Mouse (Mus musculus): Measurements from ENCODE around the gene Aldh3b3. TPM values are rescaled to one million over a fixed set of nuclear protein-coding genes. Genes with fewer than 3 reads are reported as not detected.
A peak's percentile ranks its signal among the peaks of the same experiment; 100 is the strongest.

Aldh3b3 gene
- polyA plus RNA-seq, 1 experiment = 1.2 TPM

DNA sequence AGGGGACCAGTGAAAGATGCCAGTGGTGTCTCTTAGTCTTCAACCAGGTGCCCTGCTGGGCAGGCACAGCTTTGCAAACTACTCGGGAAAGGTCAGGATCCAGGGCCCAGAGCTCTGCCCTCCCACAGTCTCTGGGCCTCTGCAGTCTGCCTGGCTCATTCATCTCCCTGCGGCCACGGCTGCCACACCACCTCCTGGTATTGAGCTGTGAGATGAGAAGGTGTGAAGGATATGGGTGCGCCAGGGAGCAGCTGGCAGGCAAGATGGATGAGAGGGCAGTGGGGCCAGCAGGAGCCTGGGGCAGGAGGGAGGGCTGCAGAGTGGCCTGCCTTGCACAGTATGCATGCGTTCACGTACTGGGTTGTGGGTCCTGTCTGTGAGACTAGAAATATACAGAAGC is 32.4 kb downstream of the Aldh3b3 start:
- no peak overlapping the region for H3ac ChIP-seq (ENCODE audit: control insufficient read depth, insufficient read length)
- no peak overlapping the region for H3K4me3 ChIP-seq
- no peaks in the 10 kb centered on the region for H3K79me2 ChIP-seq (ENCODE audit: control insufficient read depth, insufficient read depth)
- H3K27me3 ChIP-seq (ENCODE audit: control insufficient read depth, insufficient read depth, insufficient read length) = peaks cover 28% of the 10 kb centered on the region
- H3K36me3 ChIP-seq (ENCODE audit: control insufficient read depth, insufficient read depth) = no peaks in the 10 kb centered on the region
- no peak for TF ChIP-seq TCF12 (IDR thresholded peaks at IDR 0.05; ENCODE audit: insufficient read depth, poor library complexity, severe bottlenecking)
- TF ChIP-seq E2F4 (IDR thresholded peaks at IDR 0.05; ENCODE audit: insufficient read depth) = no peak
- peak in 1 of 3 experiments; percentile 34 for TF ChIP-seq MYOG (IDR thresholded peaks at IDR 0.05; ENCODE audit: control insufficient read depth in 1 of 3, insufficient read depth in 1 of 3, insufficient read length in 2 of 3, low read depth in 2 of 3)
- peak in 1 of 3 experiments; percentile 60 for TF ChIP-seq MYOD1 (IDR thresholded peaks at IDR 0.05; ENCODE audit: control insufficient read depth in 1 of 3, insufficient read length in 2 of 3, low read depth in 2 of 3)
- no peak for TF ChIP-seq POLR2A (IDR thresholded peaks at IDR 0.05; ENCODE audit: insufficient read length, low read depth)
- no peak overlapping the region for H3K4me2 ChIP-seq (ENCODE audit: low read depth)

DNA sequence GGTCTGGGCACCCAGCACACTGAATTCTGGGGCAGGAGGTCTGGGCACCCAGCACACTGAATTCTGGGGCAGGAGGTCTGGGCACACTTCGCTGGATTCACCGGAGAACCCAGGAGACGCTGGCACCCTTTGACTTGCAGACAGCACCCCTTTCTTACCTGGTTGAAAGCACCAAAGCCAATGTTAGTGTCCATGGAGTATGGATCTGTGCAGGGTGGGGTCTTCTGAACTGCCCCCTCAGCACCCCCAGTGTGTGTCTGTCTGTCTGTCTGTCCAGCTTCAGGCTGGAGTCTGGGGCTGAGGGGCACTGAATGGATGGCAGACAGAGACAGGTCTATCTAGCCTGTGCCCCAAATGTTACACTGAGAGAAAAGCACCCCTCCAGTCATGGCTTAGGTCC is 33.1 kb downstream of the Aldh3b3 start:
- TF ChIP-seq USF1 (IDR thresholded peaks at IDR 0.05; ENCODE audit: low read depth) (no peak), TCF3 (IDR thresholded peaks at IDR 0.05; ENCODE audit: insufficient read length, low read depth) (no peak), E2F4 (IDR thresholded peaks at IDR 0.05; ENCODE audit: insufficient read depth) (no peak), SRF (IDR thresholded peaks at IDR 0.05; ENCODE audit: control insufficient read depth, insufficient read length, low read depth) (no peak), POLR2AphosphoS2 (IDR thresholded peaks at IDR 0.05; ENCODE audit: insufficient read length, low read depth) (no peak), TCF12 (IDR thresholded peaks at IDR 0.05; ENCODE audit: insufficient read depth, poor library complexity, severe bottlenecking) (no peak), CEBPB (IDR thresholded peaks at IDR 0.05; ENCODE audit: insufficient read depth, poor library complexity, severe bottlenecking) (no peak), MAX (IDR thresholded peaks at IDR 0.05; ENCODE audit: low read depth) (no peak), MYOG (IDR thresholded peaks at IDR 0.05; ENCODE audit: control insufficient read depth in 1 of 3, insufficient read depth in 1 of 3, insufficient read length in 2 of 3, low read depth in 2 of 3) (no peak), POLR2A (IDR thresholded peaks at IDR 0.05; ENCODE audit: insufficient read length, low read depth) (no peak), MYOD1 (IDR thresholded peaks at IDR 0.05; ENCODE audit: control insufficient read depth in 1 of 3, insufficient read length in 2 of 3, low read depth in 2 of 3) (no peak), REST (IDR thresholded peaks at IDR 0.05; ENCODE audit: insufficient read depth, insufficient read length) (no peak)
- Histone ChIP-seq H3K79me2 (ENCODE audit: control insufficient read depth, insufficient read depth) (no peaks in the 10 kb centered on the region), H3K36me3 (ENCODE audit: control insufficient read depth, insufficient read depth) (no peaks in the 10 kb centered on the region), H3K4me2 (ENCODE audit: low read depth) (no peak overlapping the region), H3K27me3 (ENCODE audit: control insufficient read depth, insufficient read depth, insufficient read length) (peaks cover 28% of the 10 kb centered on the region), H3ac (ENCODE audit: control insufficient read depth, insufficient read length) (no peak overlapping the region), H3K4me3 (no peak overlapping the region)

DNA sequence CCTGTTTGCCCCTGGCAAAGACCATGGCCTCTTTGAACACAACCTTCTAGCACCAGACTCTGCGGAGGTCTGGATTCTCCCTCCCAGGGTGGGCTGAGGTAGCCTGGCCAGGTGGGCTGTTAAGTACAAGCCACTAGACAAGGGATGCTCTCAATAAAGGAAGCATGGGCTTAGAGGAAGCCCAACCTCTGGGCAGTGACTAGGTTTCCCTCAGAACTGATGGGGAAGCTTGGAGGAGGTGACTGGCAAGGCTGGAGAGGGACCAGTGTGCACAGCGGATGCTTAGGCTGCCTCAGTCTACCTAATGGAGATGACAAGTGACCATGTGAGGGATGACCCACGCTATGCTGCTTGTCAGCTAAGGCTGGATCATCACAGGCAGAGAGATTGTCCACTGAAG is 33.5 kb downstream of the Aldh3b3 start:
- H3K79me2 ChIP-seq (ENCODE audit: control insufficient read depth, insufficient read depth) = no peaks in the 10 kb centered on the region
- no peaks in the 10 kb centered on the region for H3K36me3 ChIP-seq (ENCODE audit: control insufficient read depth, insufficient read depth)
- H3K4me3 ChIP-seq = no peak overlapping the region
- TF ChIP-seq TCF12 (IDR thresholded peaks at IDR 0.05; ENCODE audit: insufficient read depth, poor library complexity, severe bottlenecking) (no peak), SRF (IDR thresholded peaks at IDR 0.05; ENCODE audit: control insufficient read depth, insufficient read length, low read depth) (no peak), REST (IDR thresholded peaks at IDR 0.05; ENCODE audit: insufficient read depth, insufficient read length) (no peak), POLR2AphosphoS2 (IDR thresholded peaks at IDR 0.05; ENCODE audit: insufficient read length, low read depth) (no peak), MAX (IDR thresholded peaks at IDR 0.05; ENCODE audit: low read depth) (no peak), TCF3 (IDR thresholded peaks at IDR 0.05; ENCODE audit: insufficient read length, low read depth) (no peak), CEBPB (IDR thresholded peaks at IDR 0.05; ENCODE audit: insufficient read depth, poor library complexity, severe bottlenecking) (no peak), MYOG (IDR thresholded peaks at IDR 0.05; ENCODE audit: control insufficient read depth in 1 of 3, insufficient read depth in 1 of 3, insufficient read length in 2 of 3, low read depth in 2 of 3) (no peak), POLR2A (IDR thresholded peaks at IDR 0.05; ENCODE audit: insufficient read length, low read depth) (no peak), USF1 (IDR thresholded peaks at IDR 0.05; ENCODE audit: low read depth) (no peak), MYOD1 (IDR thresholded peaks at IDR 0.05; ENCODE audit: control insufficient read depth in 1 of 3, insufficient read length in 2 of 3, low read depth in 2 of 3) (no peak), E2F4 (IDR thresholded peaks at IDR 0.05; ENCODE audit: insufficient read depth) (no peak)
- H3K27me3 ChIP-seq (ENCODE audit: control insufficient read depth, insufficient read depth, insufficient read length) = peaks cover 28% of the 10 kb centered on the region
- H3K4me2 ChIP-seq (ENCODE audit: low read depth) = no peak overlapping the region
- H3ac ChIP-seq (ENCODE audit: control insufficient read depth, insufficient read length) = no peak overlapping the region

DNA sequence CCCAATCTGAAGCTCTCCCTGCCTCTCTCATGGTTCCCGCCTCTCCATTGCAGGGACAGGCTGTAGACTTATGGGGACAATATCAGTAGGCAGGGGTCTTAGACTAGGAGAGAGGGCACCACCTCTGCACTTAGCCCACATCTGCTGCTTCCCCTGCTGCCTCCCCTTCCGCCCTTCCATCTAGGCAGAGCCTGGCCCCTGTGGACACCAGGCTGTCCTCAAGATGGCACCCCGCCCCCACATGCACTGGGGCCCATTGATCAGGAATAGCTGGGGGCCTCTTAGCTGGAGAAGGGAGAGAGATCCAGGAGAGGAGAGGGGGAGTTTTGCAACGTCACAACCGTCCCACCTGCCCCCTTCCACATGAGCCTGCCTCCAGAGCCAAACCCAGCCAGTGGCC is 34.0 kb downstream of the Aldh3b3 start, which contains the start of gene Tbx10:
TSS of gene Tbx10 (plus strand) at position 337 of the 400 bp plus-strand sequence.
- no peak within 1 kb of the TSS for H3K4me3 ChIP-seq
- H3K27me3 ChIP-seq (ENCODE audit: control insufficient read depth, insufficient read depth, insufficient read length) = peaks cover 28% of the 10 kb centered on the region
- H3ac ChIP-seq (ENCODE audit: control insufficient read depth, insufficient read length) = no peak within 1 kb of the TSS
- no peaks in the 10 kb centered on the region for H3K79me2 ChIP-seq (ENCODE audit: control insufficient read depth, insufficient read depth)
- TF ChIP-seq SRF (IDR thresholded peaks at IDR 0.05; ENCODE audit: control insufficient read depth, insufficient read length, low read depth) (no peak), MYOG (IDR thresholded peaks at IDR 0.05; ENCODE audit: control insufficient read depth in 1 of 3, insufficient read depth in 1 of 3, insufficient read length in 2 of 3, low read depth in 2 of 3) (no peak), POLR2A (IDR thresholded peaks at IDR 0.05; ENCODE audit: insufficient read length, low read depth) (no peak), TCF3 (IDR thresholded peaks at IDR 0.05; ENCODE audit: insufficient read length, low read depth) (no peak), MAX (IDR thresholded peaks at IDR 0.05; ENCODE audit: low read depth) (no peak), TCF12 (IDR thresholded peaks at IDR 0.05; ENCODE audit: insufficient read depth, poor library complexity, severe bottlenecking) (no peak), E2F4 (IDR thresholded peaks at IDR 0.05; ENCODE audit: insufficient read depth) (no peak), USF1 (IDR thresholded peaks at IDR 0.05; ENCODE audit: low read depth) (no peak), REST (IDR thresholded peaks at IDR 0.05; ENCODE audit: insufficient read depth, insufficient read length) (no peak), CEBPB (IDR thresholded peaks at IDR 0.05; ENCODE audit: insufficient read depth, poor library complexity, severe bottlenecking) (no peak), MYOD1 (IDR thresholded peaks at IDR 0.05; ENCODE audit: control insufficient read depth in 1 of 3, insufficient read length in 2 of 3, low read depth in 2 of 3) (no peak), POLR2AphosphoS2 (IDR thresholded peaks at IDR 0.05; ENCODE audit: insufficient read length, low read depth) (no peak)
- no peak within 1 kb of the TSS for H3K4me2 ChIP-seq (ENCODE audit: low read depth)
- no peaks in the 10 kb centered on the region for H3K36me3 ChIP-seq (ENCODE audit: control insufficient read depth, insufficient read depth)

All from myocyte (in vitro differentiated cells).